Mouse (Mus musculus) kidney, postnatal 4 days (tissue): ENCODE measurements at regions not wholly inside any gene's neighbourhood (a gene's known extent, or its start where the extent isn't known, plus 50 kb on each side); places are given as distances from the start of the nearest gene placed in this dataset.

ENCODE experiments used
- DNase-seq, 2 experiments: peaks; one replicate each; pipeline ENCODE4 v3.0.0; 2021; ENCODE audit warnings: mixed read lengths in 2 of 2

GRCm38 (mm10) chr13:44409720-44410047 lies 319.6 kb upstream of the Jarid2 start:
- DNase-seq = no peak

GRCm38 (mm10) chr13:44411781-44412496 lies 317.3 kb upstream of the Jarid2 start:
- DNase-seq = no peak

- DNase-seq = peak in 1 of 2 experiments; percentile 32
These were observed 316.0 kb upstream of the Jarid2 start for GRCm38 (mm10) chr13:44413305-44413704.

- peak; percentile 38 to 66 for DNase-seq
These were observed 313.3 kb upstream of the Jarid2 start for GRCm38 (mm10) chr13:44415971-44416370.

- DNase-seq = peak in 1 of 2 experiments; percentile 35
These were observed 312.3 kb upstream of the Jarid2 start for GRCm38 (mm10) chr13:44416986-44417385.

- DNase-seq = no peak
These were observed 310.2 kb upstream of the Jarid2 start for GRCm38 (mm10) chr13:44419056-44419455.

- peak; percentile 69 to 81 for DNase-seq
These were observed 309.6 kb upstream of the Jarid2 start for GRCm38 (mm10) chr13:44419472-44420226.

- peak in 1 of 2 experiments; percentile 54 for DNase-seq
These were observed 309.1 kb upstream of the Jarid2 start for GRCm38 (mm10) chr13:44420227-44420592.

GRCm38 (mm10) chr13:44420941-44421340 lies 308.3 kb upstream of the Jarid2 start:
- no peak for DNase-seq

GRCm38 (mm10) chr13:44421426-44421825 lies 307.8 kb upstream of the Jarid2 start:
- DNase-seq = no peak

- DNase-seq = peak; percentile 40 to 51
These were observed 307.4 kb upstream of the Jarid2 start for GRCm38 (mm10) chr13:44421922-44422321.

GRCm38 (mm10) chr13:44430492-44430891 lies 298.8 kb upstream of the Jarid2 start:
- DNase-seq = no peak

- no peak for DNase-seq
These were observed 291.6 kb upstream of the Jarid2 start for GRCm38 (mm10) chr13:44437709-44438108.

GRCm38 (mm10) chr13:44441061-44441460 lies 288.2 kb upstream of the Jarid2 start:
- DNase-seq = no peak

- DNase-seq = peak; percentile 47 to 63
These were observed 280.0 kb upstream of the Jarid2 start for GRCm38 (mm10) chr13:44449216-44449830.

- DNase-seq = peak; percentile 8 to 36
These were observed 278.1 kb upstream of the Jarid2 start for GRCm38 (mm10) chr13:44451224-44451623.

- DNase-seq = no peak
These were observed 276.1 kb upstream of the Jarid2 start for GRCm38 (mm10) chr13:44453131-44453530.

- peak; percentile 44 to 61 for DNase-seq
These were observed 275.1 kb upstream of the Jarid2 start for GRCm38 (mm10) chr13:44454136-44454535.

GRCm38 (mm10) chr13:44455193-44455592 lies 274.1 kb upstream of the Jarid2 start:
- DNase-seq = peak; percentile 14 to 40

- DNase-seq = no peak
These were observed 270.5 kb upstream of the Jarid2 start for GRCm38 (mm10) chr13:44458744-44459143.

- no peak for DNase-seq
These were observed 270.1 kb upstream of the Jarid2 start for GRCm38 (mm10) chr13:44459148-44459547.

- no peak for DNase-seq
These were observed 265.6 kb upstream of the Jarid2 start for GRCm38 (mm10) chr13:44463675-44464074.

GRCm38 (mm10) chr13:44465567-44465966 lies 263.7 kb upstream of the Jarid2 start:
- no peak for DNase-seq
